Mouse (Mus musculus) liver, embryonic 11.5 days (tissue): ENCODE measurements around the gene Fam185a. TPM values are rescaled to one million over a fixed set of nuclear protein-coding genes. Genes with fewer than 3 reads are reported as not detected.

Source experiments
- ATAC-seq: fragments of 200-750 bp; cut with Nextera tagmentation; replicated peaks from 2 replicates; pipeline ENCODE4 v1.8.0; 2017; ENCODE audit warnings: moderate number of reproducible peaks, mild to moderate bottlenecking, moderate TSS enrichment, moderate library complexity; ENCODE audit not compliant: low FRiP score
- DNase-seq: peaks from one replicate; pipeline ENCODE4 v3.0.0-alpha.2; 2017; ENCODE audit warnings: low spot score
- H3K27ac ChIP-seq: fragments of 300-500 bp; sonication (generic); 2 replicates; pipeline ENCODE4 v1.5.1; 2014; ENCODE audit warnings: mild to moderate bottlenecking, low read depth, low read length, control low read depth
- H3K27me3 ChIP-seq: fragments of 300-500 bp; sonication (generic); replicated peaks from 2 replicates; pipeline ENCODE4 v1.6.1; 2014; ENCODE audit warnings: low read length, mixed read lengths; ENCODE audit not compliant: control insufficient read depth, insufficient read depth
- H3K36me3 ChIP-seq: fragments of 300-500 bp; sonication (generic); 2 replicates; pipeline ENCODE4 v1.6.1; 2014; ENCODE audit warnings: mild to moderate bottlenecking, low read length, moderate library complexity, mixed read lengths; ENCODE audit not compliant: control insufficient read depth, insufficient read depth
- H3K4me1 ChIP-seq: fragments of 300-500 bp; sonication (generic); replicated peaks from 2 replicates; pipeline ENCODE4 v1.6.1; 2014; ENCODE audit warnings: low read length, mixed read lengths; ENCODE audit not compliant: control insufficient read depth, insufficient read depth
- H3K4me2 ChIP-seq: fragments of 300-500 bp; sonication (generic); 2 replicates; pipeline ENCODE4 v1.6.1; 2014; ENCODE audit warnings: mild to moderate bottlenecking, control low read depth, moderate library complexity
- H3K4me3 ChIP-seq: fragments of 300-500 bp; sonication (generic); 2 replicates; pipeline ENCODE4 v1.5.1; 2014; ENCODE audit warnings: low read depth, low read length, control low read depth
- H3K9ac ChIP-seq: fragments of 300-500 bp; sonication (generic); 2 replicates; pipeline ENCODE4 v1.6.1; 2014; ENCODE audit warnings: low read depth, low read length, control low read depth
- H3K9me3 ChIP-seq: fragments of 300-500 bp; sonication (generic); 2 replicates; pipeline ENCODE4 v1.6.1; 2016; ENCODE audit warnings: low read length, inconsistent platforms, mixed read lengths; ENCODE audit not compliant: control insufficient read depth
- WGBS: fragments of 180-500 bp; shearing (Covaris S2); extraction: QIAGEN DNeasy Blood & Tissue Kit; methylation state at CpG from one replicate; pipeline ENCODE4 v1.1.7; 2014; 5-methylcytosine and 5-hydroxymethylcytosine counted together
- polyA plus RNA-seq: library from polyadenylated mRNA; unstranded; fragments of >200 nt; fragmentation: Nextera tagmentation; extraction: Ambion mirVana; gene quantifications from 2 replicates; pipeline ENCODE4 v1.2.1, GENCODE M21; 2014

The Fam185a gene
- polyA plus RNA-seq, 1 experiment from 2014 or later: 8.0 TPM

DNA sequence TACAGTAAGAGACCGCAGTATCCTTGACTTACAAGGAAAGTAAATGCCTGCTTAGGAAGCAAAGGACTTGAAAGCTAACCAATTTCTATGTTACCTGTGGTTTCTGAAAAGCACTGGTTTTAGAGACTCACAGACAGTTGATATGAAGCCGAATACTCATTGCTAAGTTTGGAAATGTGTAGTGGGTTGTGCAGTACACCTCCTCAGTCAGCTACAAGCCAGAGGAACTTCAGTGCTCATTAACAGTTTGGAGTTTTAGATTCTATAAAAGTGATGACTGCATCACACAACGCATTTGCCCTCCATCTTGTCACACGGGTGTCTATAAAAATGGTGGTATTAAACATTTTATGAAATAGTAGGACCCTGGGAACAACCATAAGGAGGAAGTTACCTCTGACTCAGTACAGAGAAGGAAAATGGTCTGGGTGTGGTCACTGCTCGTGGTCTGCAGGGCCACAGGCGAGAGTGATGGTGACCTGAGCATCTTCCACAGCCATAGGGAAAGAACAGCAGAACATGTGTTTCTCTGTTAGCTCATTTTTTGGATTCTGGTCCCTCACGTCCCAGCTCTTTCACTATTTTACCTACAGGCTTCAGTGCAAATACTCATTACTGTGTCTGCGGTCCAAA, 60.6 kb downstream of the Fam185a start:
- H3K27ac ChIP-seq: no peak overlapping the region
- no peaks in the 10 kb centered on the region for H3K36me3 ChIP-seq
- no peak overlapping the region for H3K4me3 ChIP-seq
- no peak overlapping the region for H3K9ac ChIP-seq
- H3K4me2 ChIP-seq: no peak overlapping the region
- DNase-seq (no peak), ATAC-seq (no peak)
- no peaks in the 10 kb centered on the region for H3K9me3 ChIP-seq
- no peaks in the 10 kb centered on the region for H3K4me1 ChIP-seq
- H3K27me3 ChIP-seq: no peaks in the 10 kb centered on the region
- WGBS: 78% methylated on average over 8 of the region's 8 CpGs

DNA sequence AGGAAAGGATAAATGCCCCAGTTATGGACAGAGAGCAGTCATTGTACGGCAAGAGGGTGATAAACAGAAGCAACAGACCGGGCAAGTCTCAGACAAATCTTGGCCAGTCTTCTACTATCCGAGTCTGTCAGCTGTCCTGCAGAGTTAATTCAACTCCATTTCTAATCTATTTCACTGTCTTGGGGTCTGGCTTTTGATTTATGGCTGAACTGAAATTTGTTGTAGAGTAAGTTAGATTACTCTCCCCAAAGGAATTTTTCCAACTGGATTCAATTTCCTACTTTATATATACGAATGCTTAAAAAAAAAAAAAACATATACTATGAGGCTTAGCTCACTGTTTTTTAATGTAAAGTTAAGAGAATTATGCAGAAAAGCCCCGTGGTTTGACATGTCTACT, 62.0 kb downstream of the Fam185a start:
- no peak overlapping the region for H3K9ac ChIP-seq
- H3K9me3 ChIP-seq: no peaks in the 10 kb centered on the region
- no peak for DNase-seq
- WGBS: 71% methylated on average over 5 of the region's 5 CpGs
- no peak overlapping the region for H3K4me3 ChIP-seq
- no peak overlapping the region for H3K27ac ChIP-seq
- H3K27me3 ChIP-seq: no peaks in the 10 kb centered on the region
- no peaks in the 10 kb centered on the region for H3K36me3 ChIP-seq
- no peak for ATAC-seq
- H3K4me1 ChIP-seq: no peaks in the 10 kb centered on the region
- no peak overlapping the region for H3K4me2 ChIP-seq

DNA sequence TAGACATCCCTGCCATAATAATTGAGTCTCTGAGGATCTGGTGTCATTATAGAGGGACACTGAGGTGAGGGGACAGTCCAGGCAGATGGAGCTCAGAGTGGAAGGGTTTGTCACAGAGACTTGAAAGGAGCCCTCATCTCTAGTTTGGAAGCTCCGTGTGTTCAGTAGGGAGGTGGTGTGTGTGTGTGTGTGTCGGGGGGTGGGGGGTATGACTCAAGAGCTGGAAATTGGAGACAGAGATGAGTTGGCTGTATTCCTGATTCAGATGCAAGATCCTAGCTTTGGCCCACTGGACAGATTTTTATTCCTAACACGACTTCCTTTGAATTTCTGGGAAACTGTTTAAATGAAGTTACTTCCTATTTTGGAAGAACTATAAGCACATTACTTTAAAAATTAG, 62.5 kb downstream of the Fam185a start:
- Histone ChIP-seq H3K4me1 (no peaks in the 10 kb centered on the region), H3K27me3 (no peaks in the 10 kb centered on the region), H3K4me3 (no peak overlapping the region), H3K27ac (no peak overlapping the region), H3K9ac (no peak overlapping the region), H3K9me3 (no peaks in the 10 kb centered on the region), H3K4me2 (no peak overlapping the region), H3K36me3 (no peaks in the 10 kb centered on the region)
- ATAC-seq (no peak), DNase-seq (no peak)
- 77% methylated on average over 3 of the region's 3 CpGs for WGBS

DNA sequence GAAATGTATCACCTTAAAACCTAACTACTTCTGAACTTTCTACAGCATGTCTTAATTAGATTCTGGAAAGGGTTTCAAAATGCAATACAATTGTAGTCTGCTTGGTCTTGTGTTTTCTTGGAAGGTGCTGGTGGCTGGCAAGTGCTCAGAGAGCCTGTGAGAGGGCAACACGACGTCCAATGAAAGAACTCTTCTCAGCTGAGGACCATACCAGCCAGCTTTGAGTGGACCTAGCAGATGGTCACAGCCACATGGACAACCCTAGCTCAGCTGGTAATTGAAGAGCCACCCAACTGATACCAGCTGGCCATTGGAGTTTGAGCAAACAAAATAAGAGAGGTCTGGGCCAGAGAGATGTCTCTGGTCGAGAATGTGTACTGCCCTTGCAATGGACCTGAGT, 63.0 kb downstream of the Fam185a start:
- no peaks in the 10 kb centered on the region for H3K4me1 ChIP-seq
- no peak overlapping the region for H3K4me2 ChIP-seq
- H3K9me3 ChIP-seq: no peaks in the 10 kb centered on the region
- no peak overlapping the region for H3K9ac ChIP-seq
- H3K27ac ChIP-seq: no peak overlapping the region
- WGBS: 91% methylated on average over 3 of the region's 3 CpGs
- DNase-seq (no peak), ATAC-seq (no peak)
- H3K4me3 ChIP-seq: no peak overlapping the region
- no peaks in the 10 kb centered on the region for H3K36me3 ChIP-seq
- no peaks in the 10 kb centered on the region for H3K27me3 ChIP-seq

DNA sequence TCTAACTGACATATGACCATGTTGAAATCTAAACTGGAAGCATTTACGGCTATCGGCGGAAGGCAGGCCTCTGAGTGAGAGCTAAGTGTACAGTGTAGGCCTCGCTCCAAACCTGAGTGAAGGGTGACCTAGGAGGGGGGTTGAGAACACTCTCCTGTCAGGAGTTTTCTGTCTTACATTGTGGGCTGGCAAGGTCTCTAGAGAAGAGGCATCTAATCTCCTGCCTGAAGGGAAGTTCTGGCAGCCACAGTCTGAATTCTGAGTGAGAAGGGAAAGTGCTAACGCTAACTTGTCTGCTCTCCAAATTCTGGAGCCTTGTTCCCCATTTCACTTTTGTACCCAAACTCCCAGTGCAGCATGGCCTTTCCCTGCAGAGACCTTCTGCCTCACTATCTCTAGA, 63.7 kb downstream of the Fam185a start:
- Histone ChIP-seq H3K4me2 (no peak overlapping the region), H3K27ac (no peak overlapping the region), H3K4me1 (no peaks in the 10 kb centered on the region), H3K36me3 (no peaks in the 10 kb centered on the region), H3K27me3 (no peaks in the 10 kb centered on the region), H3K9ac (no peak overlapping the region), H3K9me3 (no peaks in the 10 kb centered on the region), H3K4me3 (no peak overlapping the region)
- ATAC-seq: no peak
- WGBS: 81% methylated on average over 5 of the region's 5 CpGs
- no peak for DNase-seq

DNA sequence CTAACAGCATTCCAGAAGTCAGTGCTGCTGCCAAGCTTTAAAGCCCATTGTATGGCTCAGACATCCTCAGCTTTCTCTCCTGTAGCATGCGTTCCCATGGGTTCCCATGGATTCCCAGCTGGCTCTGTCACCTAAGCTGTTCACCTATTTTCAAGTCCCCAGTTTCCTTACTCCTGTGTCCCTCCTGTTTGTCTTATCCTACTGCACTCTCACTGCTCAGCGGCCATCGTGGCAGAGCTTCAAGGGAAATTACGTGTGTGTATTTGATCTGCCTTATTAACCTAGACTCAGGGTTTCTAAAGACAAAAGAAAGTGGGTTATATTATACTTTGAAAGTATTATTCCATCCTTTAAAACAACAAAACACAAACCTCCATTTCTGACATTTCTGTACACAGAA, 64.4 kb downstream of the Fam185a start:
- H3K9me3 ChIP-seq: no peaks in the 10 kb centered on the region
- 82% methylated on average over 4 of the region's 4 CpGs for WGBS
- no peaks in the 10 kb centered on the region for H3K4me1 ChIP-seq
- no peak for ATAC-seq
- H3K4me2 ChIP-seq: no peak overlapping the region
- DNase-seq: no peak
- H3K36me3 ChIP-seq: no peaks in the 10 kb centered on the region
- no peak overlapping the region for H3K4me3 ChIP-seq
- H3K9ac ChIP-seq: no peak overlapping the region
- H3K27ac ChIP-seq: no peak overlapping the region
- no peaks in the 10 kb centered on the region for H3K27me3 ChIP-seq

DNA sequence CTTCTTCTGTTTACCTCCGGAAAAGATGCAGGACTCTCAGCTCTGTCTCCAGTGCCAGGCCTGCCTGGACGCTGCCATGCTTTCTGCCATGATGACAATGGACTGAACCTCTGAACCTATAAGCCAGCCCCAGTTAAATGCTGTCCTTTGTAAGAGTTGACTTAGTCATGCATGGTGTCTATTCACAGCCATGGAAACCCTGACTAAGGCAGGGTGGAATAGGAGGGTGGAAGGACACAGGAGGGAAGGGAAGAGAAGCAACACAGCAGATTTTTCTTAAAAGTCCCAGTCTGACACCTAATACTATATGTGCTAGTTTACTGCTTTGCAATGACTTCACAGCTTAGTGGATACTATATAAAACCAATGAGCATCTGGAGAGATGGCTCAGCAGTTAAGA, 66.7 kb downstream of the Fam185a start:
- Histone ChIP-seq H3K36me3 (no peaks in the 10 kb centered on the region), H3K4me2 (no peak overlapping the region), H3K27ac (no peak overlapping the region), H3K9me3 (no peaks in the 10 kb centered on the region), H3K27me3 (no peaks in the 10 kb centered on the region), H3K4me3 (no peak overlapping the region), H3K4me1 (no peaks in the 10 kb centered on the region), H3K9ac (no peak overlapping the region)
- ATAC-seq (no peak), DNase-seq (no peak)
- WGBS: 79% methylated on average over 2 of the region's 2 CpGs

DNA sequence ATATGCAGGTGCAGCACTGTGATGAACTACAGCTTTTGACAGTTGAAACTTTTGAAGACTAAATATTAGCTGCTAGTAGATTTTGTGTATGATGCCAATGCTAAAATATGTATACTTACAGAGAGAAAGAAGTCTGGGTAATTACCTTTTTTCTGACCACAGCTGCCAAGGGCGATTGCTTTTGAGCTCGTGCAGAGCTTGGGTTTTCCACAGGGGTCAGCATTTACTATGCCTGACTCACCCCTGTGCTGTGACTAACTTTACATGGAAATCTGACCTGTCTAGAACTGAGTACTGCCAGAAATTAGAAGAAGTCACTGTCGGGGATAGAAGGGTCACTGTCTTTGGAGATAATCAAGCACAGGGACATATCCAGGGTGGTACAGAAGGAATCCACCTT, 67.5 kb downstream of the Fam185a start:
- H3K9me3 ChIP-seq: no peaks in the 10 kb centered on the region
- ATAC-seq (no peak), DNase-seq (no peak)
- no peak overlapping the region for H3K4me3 ChIP-seq
- no peaks in the 10 kb centered on the region for H3K27me3 ChIP-seq
- no peak overlapping the region for H3K27ac ChIP-seq
- no peaks in the 10 kb centered on the region for H3K36me3 ChIP-seq
- H3K4me2 ChIP-seq: no peak overlapping the region
- no peaks in the 10 kb centered on the region for H3K4me1 ChIP-seq
- H3K9ac ChIP-seq: no peak overlapping the region
- 70% methylated on average over 3 of the region's 3 CpGs for WGBS

DNA sequence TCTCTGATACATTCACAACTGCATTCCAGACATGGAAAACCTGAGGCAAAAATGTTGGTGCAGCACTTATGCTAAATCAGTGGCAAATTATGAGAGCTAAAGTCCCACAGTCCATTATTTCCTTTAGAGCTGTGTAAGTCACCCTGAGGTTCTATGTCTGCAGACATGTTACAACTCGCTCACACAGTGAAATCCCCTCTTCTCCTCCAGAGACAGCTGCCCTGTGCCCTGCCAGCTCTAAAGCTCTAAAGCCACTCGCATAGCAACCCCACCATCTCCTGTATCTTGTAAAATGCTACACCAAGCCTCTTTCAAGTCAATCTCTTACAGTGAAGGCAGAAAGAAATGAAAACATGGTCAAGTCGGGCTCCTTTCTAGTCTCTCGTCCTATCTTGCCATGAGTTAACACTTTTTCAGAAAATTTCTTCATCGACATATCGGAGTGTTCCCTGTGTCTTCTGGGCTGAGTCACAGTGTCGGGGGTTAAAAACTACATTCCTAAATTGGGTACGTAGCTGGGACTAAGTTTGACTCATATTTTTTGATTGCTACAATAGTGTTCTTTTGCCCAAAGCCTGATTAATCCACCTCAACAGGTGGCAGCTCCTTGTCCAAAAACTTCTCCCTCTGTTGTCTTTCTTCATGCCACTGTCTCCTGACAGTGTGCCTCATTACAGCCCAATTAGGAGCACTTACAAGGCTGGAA, 68.7 kb downstream of the Fam185a start:
- Histone ChIP-seq H3K4me2 (no peak overlapping the region), H3K4me1 (no peaks in the 10 kb centered on the region), H3K27ac (no peak overlapping the region), H3K9ac (no peak overlapping the region), H3K27me3 (no peaks in the 10 kb centered on the region), H3K9me3 (no peaks in the 10 kb centered on the region), H3K36me3 (no peaks in the 10 kb centered on the region), H3K4me3 (no peak overlapping the region)
- WGBS: 79% methylated on average over 8 of the region's 8 CpGs
- no peak for DNase-seq
- ATAC-seq: no peak
